Mouse (Mus musculus) layer of hippocampus, postnatal 10 days (tissue): ENCODE data around the gene Hoxb4. TPM values are rescaled to one million over a fixed set of nuclear protein-coding genes. Genes with fewer than 3 reads are reported as not detected.

Experiments used
- DNase-seq, 2 experiments: peaks; one replicate each; pipeline ENCODE4 v3.0.0; 2021; ENCODE audit warnings: low spot score in 2 of 2
- total RNA-seq, 2 experiments: library from RNA; stranded (reverse); gene quantifications; 2 replicates each; pipeline ENCODE4 v1.2.3; 2021

Hoxb4 gene
- total RNA-seq, 2 experiments from 2014 or later, result not detected

- DNase-seq, result no peak
Observed at GRCm38 (mm10) chr11:96313806-96314428, 4.2 kb upstream of the Hoxb4 start.

GRCm38 (mm10) chr11:96314671-96315343 is 3.3 kb upstream of the Hoxb4 start:
- DNase-seq, result no peak

- DNase-seq, result no peak
Observed at GRCm38 (mm10) chr11:96315344-96315681, 2.8 kb upstream of the Hoxb4 start.

GRCm38 (mm10) chr11:96316696-96317607 is 1.1 kb upstream of the Hoxb4 start:
- DNase-seq, result no peak

- no peak for DNase-seq
Observed at GRCm38 (mm10) chr11:96318368-96319070, 452 bp downstream of the Hoxb4 start.

GRCm38 (mm10) chr11:96319071-96319902 is 1.2 kb downstream of the Hoxb4 start:
- DNase-seq, result no peak

- DNase-seq, result no peak
Observed at GRCm38 (mm10) chr11:96319910-96320309, 1.8 kb downstream of the Hoxb4 start.

GRCm38 (mm10) chr11:96320688-96321087 is 2.6 kb downstream of the Hoxb4 start:
- DNase-seq, result no peak

- DNase-seq, result no peak
Observed at GRCm38 (mm10) chr11:96321846-96322245, 3.8 kb downstream of the Hoxb4 start.

GRCm38 (mm10) chr11:96322738-96323137 is 4.7 kb downstream of the Hoxb4 start:
- no peak for DNase-seq

- no peak for DNase-seq
Observed at GRCm38 (mm10) chr11:96323154-96323553, 5.1 kb downstream of the Hoxb4 start, which contains the start of gene Hoxb3. TSS of gene Hoxb3 (plus strand) at chr11:96323326.

GRCm38 (mm10) chr11:96324125-96324524 is 6.1 kb downstream of the Hoxb4 start:
- no peak for DNase-seq

GRCm38 (mm10) chr11:96324965-96325364 is 6.9 kb downstream of the Hoxb4 start:
- DNase-seq, result no peak

- DNase-seq, result no peak
Observed at GRCm38 (mm10) chr11:96325747-96326212, 7.7 kb downstream of the Hoxb4 start.

- no peak for DNase-seq
Observed at GRCm38 (mm10) chr11:96326705-96327104, 8.6 kb downstream of the Hoxb4 start.

GRCm38 (mm10) chr11:96327122-96327521 is 9.1 kb downstream of the Hoxb4 start:
- DNase-seq, result no peak

GRCm38 (mm10) chr11:96327750-96328149 is 9.7 kb downstream of the Hoxb4 start:
- no peak for DNase-seq

- no peak for DNase-seq
Observed at GRCm38 (mm10) chr11:96328605-96329004, 10.5 kb downstream of the Hoxb4 start.

- DNase-seq, result no peak
Observed at GRCm38 (mm10) chr11:96332105-96332504, 14.0 kb downstream of the Hoxb4 start.

GRCm38 (mm10) chr11:96332618-96333032 is 14.6 kb downstream of the Hoxb4 start:
- no peak for DNase-seq
